Mouse (Mus musculus) adrenal gland, adult 8-10 months (tissue): ENCODE results near the gene Myrf. TPM values are rescaled to one million over a fixed set of nuclear protein-coding genes. Genes with fewer than 3 reads are reported as not detected.
"Not testable (repeated sequence)": the region's sequence is repeated elsewhere in the genome, so short reads cannot be mapped to it uniquely, and the experiment has no call there.

Source experiments
- DNase-seq: peaks from one replicate; pipeline ENCODE4 v3.0.0; 2022
- microRNA-seq, 2 experiments: library from miRNA; unstranded; fragments of <30 nt; microRNA quantifications; one replicate each; pipeline ENCODE4 v1.2.0; 2022
- total RNA-seq, 4 experiments: library from RNA; stranded (reverse); gene quantifications; 2 replicates each; pipeline ENCODE4 v1.2.4; 2022

The Myrf gene
- total RNA-seq, 4 experiments from 2014 or later: 0.94 to 2.0 (median 1.4) TPM

GRCm38 (mm10) chr19:10173844-10174539, 66.6 kb downstream of the Myrf start:
- DNase-seq: no peak

GRCm38 (mm10) chr19:10173116-10173718, 67.3 kb downstream of the Myrf start:
- DNase-seq: no peak

- no peak for DNase-seq
Observed at GRCm38 (mm10) chr19:10171846-10172245, 68.7 kb downstream of the Myrf start.

GRCm38 (mm10) chr19:10171359-10171758, 69.2 kb downstream of the Myrf start:
- DNase-seq: no peak

GRCm38 (mm10) chr19:10170466-10170865, 70.1 kb downstream of the Myrf start:
- no peak for DNase-seq

GRCm38 (mm10) chr19:10169692-10170330, 70.7 kb downstream of the Myrf start:
- DNase-seq: not testable (repeated sequence)

DNA sequence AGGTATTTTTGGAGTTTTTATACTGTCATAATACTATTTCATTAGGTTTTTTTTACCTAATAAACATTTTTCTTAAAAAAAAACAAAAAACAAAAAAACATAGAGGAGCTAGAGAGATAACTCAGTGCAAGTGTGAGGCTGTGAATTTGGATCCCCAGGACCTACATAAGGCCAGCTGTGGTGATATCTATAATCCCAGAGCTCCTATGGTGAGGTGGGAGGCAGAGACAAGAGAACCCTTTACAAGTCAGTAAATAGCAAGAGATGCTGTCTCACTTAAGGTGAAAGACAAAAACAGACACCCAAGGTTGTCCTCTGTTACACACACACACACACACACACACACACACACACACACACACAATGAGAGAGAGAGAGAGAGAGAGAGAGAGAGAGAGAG, 71.4 kb downstream of the Myrf start:
- DNase-seq: no peak

GRCm38 (mm10) chr19:10168441-10168840, 72.1 kb downstream of the Myrf start:
- DNase-seq: no peak

DNA sequence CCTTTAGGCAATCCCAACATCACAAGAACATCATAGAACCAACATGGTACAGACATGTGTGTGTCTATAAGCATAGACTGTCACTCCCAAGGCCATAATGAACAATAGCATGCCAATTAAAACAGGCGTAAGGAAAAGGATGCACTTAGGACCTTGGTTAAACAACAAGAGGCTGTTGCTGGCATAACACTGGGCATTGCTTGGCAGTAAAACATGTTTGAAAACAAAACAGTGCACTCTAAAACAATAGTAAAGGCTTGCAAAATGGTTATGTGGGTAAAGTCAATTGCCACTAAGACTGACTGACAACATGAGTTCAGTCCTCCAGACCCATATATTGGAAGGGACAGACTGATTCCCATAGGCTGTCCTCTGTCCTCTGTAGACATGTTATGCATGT, 72.6 kb downstream of the Myrf start:
- DNase-seq: no peak

DNA sequence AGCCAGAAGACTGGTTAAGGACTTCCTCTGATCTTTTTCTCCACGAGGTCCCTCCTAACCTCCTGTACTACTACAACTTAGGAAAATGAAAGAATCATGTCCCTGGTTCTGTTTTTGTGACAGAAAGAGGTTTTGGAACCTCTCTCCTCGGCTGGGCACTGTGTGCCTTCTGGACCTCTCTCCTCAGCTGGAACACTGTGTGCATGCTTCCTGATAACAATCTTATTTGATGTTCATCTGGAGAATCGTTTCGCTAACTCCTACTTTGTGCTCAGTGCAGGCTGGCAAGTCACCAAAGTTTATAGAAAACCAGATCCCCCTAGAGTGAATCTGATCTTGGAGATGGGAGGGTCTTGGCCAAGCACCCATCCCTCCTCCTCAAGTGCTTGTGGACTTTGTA, 73.4 kb downstream of the Myrf start:
- no peak for DNase-seq

- DNase-seq: not testable (repeated sequence)
Observed at GRCm38 (mm10) chr19:10165928-10166327, 74.6 kb downstream of the Myrf start.

DNA sequence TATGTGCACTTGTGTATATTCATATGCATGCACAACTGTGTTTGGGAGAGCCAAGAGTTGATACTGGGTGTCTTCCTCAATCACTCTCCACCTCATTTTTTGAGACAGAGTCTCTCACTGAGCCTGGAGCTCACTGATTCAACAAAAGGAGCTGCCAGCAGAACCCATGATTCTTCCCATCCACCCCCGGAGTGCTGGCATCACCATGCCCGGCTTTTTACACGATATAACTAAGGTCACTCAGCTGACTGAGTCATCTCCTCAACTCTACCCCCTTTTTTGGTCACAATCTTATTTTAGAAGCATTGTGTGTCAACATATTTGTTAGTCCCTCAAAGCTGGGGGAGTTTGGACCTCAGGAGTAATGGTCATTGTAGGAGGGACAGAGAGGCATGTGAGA, 76.7 kb downstream of the Myrf start:
- DNase-seq: no peak

Small RNAs within 50 kb of the gene (microRNA-seq; reads per million reads assigned to microRNA genes)
- gene Mir6993: 1.3 to 1.4 reads per million in 2 experiments

Other genes with a start within 250 kb of the Myrf start
- 1 to 10 TPM in 1 of 4 experiments, under 1 TPM in 3; 0.15 to 1.0 (median 0.44) TPM for gene Best1, start 239.1 kb downstream of the Myrf start, total RNA-seq
- gene Rab3il1, start 239.1 kb downstream of the Myrf start, total RNA-seq: 10 to 100 TPM in 2 of 4 experiments, 1 to 10 TPM in 2; 6.5 to 13.3 (median 9.5) TPM
- 10 to 100 TPM in 3 of 4 experiments, 1 to 10 TPM in 1; 9.9 to 55.1 (median 22.0) TPM for gene Fads3, start 199.2 kb downstream of the Myrf start, total RNA-seq
- gene Fads2, start 139.0 kb downstream of the Myrf start, total RNA-seq: 1,000 to 10,000 TPM; 1,620 to 2,476 (median 1,986) TPM
- gene Fads1, start 57.9 kb downstream of the Myrf start, total RNA-seq: 1,000 to 10,000 TPM in 2 of 4 experiments, 100 to 1,000 TPM in 2; 923 to 1,535 (median 1,260) TPM
- 100 to 1,000 TPM; 131 to 198 (median 144) TPM for gene Tmem258, start 36.7 kb downstream of the Myrf start, total RNA-seq
- gene Fen1, start 36.6 kb downstream of the Myrf start, total RNA-seq: 10 to 100 TPM; 10.8 to 19.1 (median 14.1) TPM
- gene Dagla, start 64.1 kb upstream of the Myrf start, total RNA-seq: 1 to 10 TPM; 3.3 to 4.4 (median 3.8) TPM
- gene Syt7, start 148.3 kb upstream of the Myrf start, total RNA-seq: 10 to 100 TPM; 32.9 to 54.6 (median 44.5) TPM
- gene Lrrc10b, start 216.7 kb upstream of the Myrf start, total RNA-seq: 1 to 10 TPM; 2.6 to 3.8 (median 3.5) TPM
- gene Ppp1r32, start 242.2 kb upstream of the Myrf start, total RNA-seq: 1 to 10 TPM in 2 of 4 experiments, under 1 TPM in 2; 0.52 to 2.2 (median 1.0) TPM